Mouse (Mus musculus): ENCODE measurements around the gene Dtx3l.
"Not testable (repeated sequence)": the region's sequence is repeated elsewhere in the genome, so short reads cannot be mapped to it uniquely, and the experiment has no call there.

The Dtx3l gene

GRCm38 (mm10) chr16:35938211-35939151 lies at the start of gene Dtx3l, which contains the start of gene Parp9:
TSS of gene Dtx3l (minus strand) at chr16:35939151.
TSS of gene Parp9 (plus strand) at chr16:35938470.
- peak; percentile 41 for DNase-seq (ENCODE audit: low spot score)

GRCm38 (mm10) chr16:35987930-35988329 lies 49.0 kb upstream of the Dtx3l start:
- DNase-seq (ENCODE audit: low spot score): no peak

- DNase-seq (ENCODE audit: low spot score): no peak
These were observed 45.5 kb upstream of the Dtx3l start for GRCm38 (mm10) chr16:35984471-35984870.

- peak; percentile 20 for DNase-seq (ENCODE audit: low spot score)
These were observed 44.7 kb upstream of the Dtx3l start for GRCm38 (mm10) chr16:35983517-35984101.

- peak; percentile 83 for DNase-seq (ENCODE audit: low spot score)
These were observed 44.1 kb upstream of the Dtx3l start for GRCm38 (mm10) chr16:35982902-35983516.

- DNase-seq (ENCODE audit: low spot score): no peak
These were observed 43.6 kb upstream of the Dtx3l start for GRCm38 (mm10) chr16:35982506-35982901.

GRCm38 (mm10) chr16:35981363-35981821 lies 42.4 kb upstream of the Dtx3l start:
- DNase-seq (ENCODE audit: low spot score): peak; percentile 100

GRCm38 (mm10) chr16:35978450-35978849 lies 39.5 kb upstream of the Dtx3l start, which contains the start of gene Kpna1:
TSS of gene Kpna1 (plus strand) at chr16:35978750.
- DNase-seq (ENCODE audit: low spot score): not testable (repeated sequence)

- DNase-seq (ENCODE audit: low spot score): no peak
These were observed 35.1 kb upstream of the Dtx3l start for GRCm38 (mm10) chr16:35974021-35974420.

- no peak for DNase-seq (ENCODE audit: low spot score)
These were observed 29.2 kb upstream of the Dtx3l start for GRCm38 (mm10) chr16:35968149-35968548.

GRCm38 (mm10) chr16:35967319-35967718 lies 28.4 kb upstream of the Dtx3l start:
- no peak for DNase-seq (ENCODE audit: low spot score)

- DNase-seq (ENCODE audit: low spot score): no peak
These were observed 27.6 kb upstream of the Dtx3l start for GRCm38 (mm10) chr16:35966411-35967115.

- not testable (repeated sequence) for DNase-seq (ENCODE audit: low spot score)
These were observed 27.0 kb upstream of the Dtx3l start for GRCm38 (mm10) chr16:35965991-35966390.

GRCm38 (mm10) chr16:35952628-35953130 lies 13.7 kb upstream of the Dtx3l start:
- DNase-seq (ENCODE audit: low spot score): no peak

- no peak for DNase-seq (ENCODE audit: low spot score)
These were observed 12.3 kb upstream of the Dtx3l start for GRCm38 (mm10) chr16:35951216-35951615.

GRCm38 (mm10) chr16:35949264-35949663 lies 10.3 kb upstream of the Dtx3l start:
- DNase-seq (ENCODE audit: low spot score): no peak

- no peak for DNase-seq (ENCODE audit: low spot score)
These were observed 2.4 kb upstream of the Dtx3l start for GRCm38 (mm10) chr16:35941382-35941781.

GRCm38 (mm10) chr16:35939690-35940089 lies 739 bp upstream of the Dtx3l start:
- peak; percentile 47 for DNase-seq (ENCODE audit: low spot score)

GRCm38 (mm10) chr16:35939261-35939660 lies 310 bp upstream of the Dtx3l start:
- no peak for DNase-seq (ENCODE audit: low spot score)

- DNase-seq (ENCODE audit: low spot score): no peak
These were observed 5.8 kb downstream of the Dtx3l start for GRCm38 (mm10) chr16:35933181-35933580.

- no peak for DNase-seq (ENCODE audit: low spot score)
These were observed 6.5 kb downstream of the Dtx3l start for GRCm38 (mm10) chr16:35932179-35933055.

All from ovary, postnatal 10 days (tissue).